Mouse (Mus musculus): ENCODE results near the gene Tef.

Tef gene

GRCm38 (mm10) chr15:81828426-81829207 is 26.4 kb downstream of the Tef start:
- no peak for DNase-seq (ENCODE audit: low read depth, low spot score)

- DNase-seq (ENCODE audit: low read depth, low spot score) = no peak
Observed at GRCm38 (mm10) chr15:81829208-81829580, 27.0 kb downstream of the Tef start.

DNA sequence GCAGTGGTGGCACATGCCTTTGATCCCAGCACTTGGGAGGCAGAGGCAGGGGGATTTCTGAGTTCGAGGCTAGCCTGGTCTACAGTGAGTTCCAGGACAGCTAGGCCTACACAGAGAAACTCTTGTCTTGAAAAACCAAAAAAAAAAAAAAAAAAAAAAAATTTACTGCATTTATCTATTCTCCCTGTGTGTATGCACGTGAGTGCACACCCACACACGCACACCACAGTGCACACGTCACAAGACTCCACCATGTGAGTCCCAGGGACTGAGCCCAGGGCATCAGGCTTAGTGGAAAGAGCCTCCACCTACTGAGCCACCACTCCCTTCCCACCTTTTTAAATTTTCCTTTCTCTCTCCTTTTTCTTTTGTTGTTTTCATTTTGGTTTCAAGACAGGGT is 28.3 kb downstream of the Tef start:
- DNase-seq (ENCODE audit: low read depth, low spot score) = no peak

DNA sequence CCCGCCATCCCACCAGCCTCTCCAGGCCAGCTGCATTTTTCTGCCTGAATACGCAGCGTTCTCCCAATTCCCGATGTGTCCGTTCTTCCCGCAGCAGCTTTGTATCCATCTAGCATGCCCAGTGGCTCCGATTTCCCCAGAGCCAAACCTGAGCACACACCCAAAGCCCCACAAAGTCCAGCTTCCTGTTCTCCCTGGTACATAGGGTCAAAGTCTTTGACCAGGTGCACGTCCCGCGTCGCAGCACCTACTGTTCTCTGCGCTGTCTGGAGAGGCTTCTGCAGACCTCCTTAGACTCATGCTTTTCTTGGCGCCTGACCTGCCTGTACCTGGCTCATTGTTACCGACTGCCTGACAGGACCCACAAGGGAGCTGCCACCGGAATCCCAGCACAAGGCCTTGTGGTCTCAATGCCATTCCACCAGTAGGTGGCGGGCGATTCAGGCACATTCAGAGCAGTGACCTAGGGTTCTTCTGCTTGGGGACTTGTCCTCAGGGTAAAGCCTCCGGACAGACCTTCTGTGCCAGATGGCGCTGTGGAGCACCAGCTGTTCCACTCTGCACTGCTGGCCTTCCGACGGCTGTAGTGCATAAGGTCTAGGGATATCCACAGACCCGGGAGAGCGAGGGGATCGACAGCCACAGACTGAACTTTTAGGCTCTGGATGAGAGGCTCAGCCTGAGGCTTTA is 29.1 kb downstream of the Tef start:
- DNase-seq (ENCODE audit: low read depth, low spot score) = peak; percentile 91

GRCm38 (mm10) chr15:81832219-81832618 is 30.0 kb downstream of the Tef start:
- DNase-seq (ENCODE audit: low read depth, low spot score) = no peak

DNA sequence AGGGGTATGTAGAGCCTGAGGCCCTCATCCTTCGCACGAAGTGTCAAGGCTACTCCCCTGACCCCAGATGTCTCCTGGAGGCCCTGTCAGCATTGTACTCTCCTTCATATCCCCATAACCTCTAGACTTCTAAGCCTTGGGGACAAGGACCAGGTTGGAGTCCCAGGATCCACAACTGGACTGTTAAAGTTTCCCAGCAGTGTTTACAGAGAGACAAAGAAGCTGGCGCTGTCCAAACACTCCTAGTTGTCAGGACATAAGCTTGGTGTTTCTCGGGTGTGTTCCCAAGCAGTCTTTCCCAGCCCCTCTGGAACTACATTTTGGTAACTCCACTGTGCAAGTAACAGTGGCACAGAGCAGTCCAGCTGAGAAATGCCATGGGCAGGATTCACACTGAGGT is 31.3 kb downstream of the Tef start:
- DNase-seq (ENCODE audit: low read depth, low spot score) = no peak

GRCm38 (mm10) chr15:81834171-81834841 is 32.1 kb downstream of the Tef start:
- DNase-seq (ENCODE audit: low read depth, low spot score) = no peak

GRCm38 (mm10) chr15:81835007-81835880 is 33.0 kb downstream of the Tef start:
- no peak for DNase-seq (ENCODE audit: low read depth, low spot score)

DNA sequence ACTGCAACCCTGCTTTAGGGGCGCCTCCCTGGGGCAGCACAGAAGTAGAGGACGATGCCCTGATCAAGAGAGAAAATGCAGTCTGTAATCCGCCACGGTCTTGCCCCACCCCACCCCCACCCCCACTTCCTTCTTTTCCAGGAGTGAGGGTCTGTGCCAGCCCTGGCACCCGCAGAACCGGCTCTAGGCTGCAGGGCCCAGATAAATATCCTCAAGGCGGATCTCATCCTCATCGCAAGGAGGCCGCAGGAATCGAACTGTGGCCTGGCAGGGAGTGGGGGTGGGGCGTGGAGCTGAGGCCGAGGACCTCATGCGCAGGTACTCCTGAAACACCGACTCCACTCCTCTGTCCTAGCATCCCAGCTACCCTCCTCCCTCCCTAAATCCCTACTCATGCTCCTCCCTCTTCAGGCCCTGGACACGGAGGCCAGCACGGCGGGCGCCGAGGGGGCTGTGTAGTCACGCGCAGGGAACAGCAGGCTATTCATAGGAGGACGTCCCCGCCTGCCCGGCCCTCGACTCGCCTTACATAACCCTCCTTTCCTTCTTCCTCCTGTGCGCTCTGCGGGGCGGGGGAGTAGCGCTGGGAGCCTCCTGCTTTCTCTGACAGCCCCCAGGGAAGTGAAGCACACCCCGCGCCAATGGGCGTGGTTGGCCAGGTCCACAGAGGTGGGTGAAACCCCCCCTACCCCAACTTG is 34.1 kb downstream of the Tef start:
- no peak for DNase-seq (ENCODE audit: low read depth, low spot score)

GRCm38 (mm10) chr15:81836966-81837920 is 35.0 kb downstream of the Tef start:
- no peak for DNase-seq (ENCODE audit: low read depth, low spot score)

DNA sequence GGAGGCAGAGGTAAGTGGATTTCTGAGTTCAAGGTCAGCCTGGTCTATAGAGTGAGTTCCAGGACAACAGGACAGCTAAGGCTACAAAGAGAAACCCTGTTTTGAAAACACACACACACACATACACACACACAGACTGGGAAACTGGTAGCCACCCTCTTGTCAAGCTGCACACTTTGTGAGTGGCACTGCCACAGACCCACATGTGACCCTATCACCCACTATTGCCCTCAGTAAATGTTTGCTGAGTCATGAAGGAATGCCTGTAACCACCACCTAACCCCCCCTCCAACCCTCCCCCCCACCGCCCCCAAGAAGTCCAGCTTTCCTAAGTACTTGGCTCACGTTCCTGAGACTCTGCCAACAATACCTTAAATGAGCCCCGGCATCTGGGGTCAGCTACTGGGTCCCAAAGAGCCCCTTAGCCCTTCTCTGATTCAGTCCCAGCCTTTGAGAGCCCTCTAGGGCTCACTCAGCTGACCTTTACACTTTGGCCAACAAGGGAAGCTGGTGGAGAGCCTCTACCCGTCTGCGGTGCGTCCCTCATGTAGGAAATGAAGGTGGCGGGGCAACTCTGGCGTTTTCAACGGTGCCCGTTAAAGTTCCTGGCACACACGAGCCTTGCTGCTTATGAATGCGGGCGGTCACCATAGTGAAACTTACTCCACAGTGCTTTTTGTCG is 36.5 kb downstream of the Tef start:
- no peak for DNase-seq (ENCODE audit: low read depth, low spot score)

DNA sequence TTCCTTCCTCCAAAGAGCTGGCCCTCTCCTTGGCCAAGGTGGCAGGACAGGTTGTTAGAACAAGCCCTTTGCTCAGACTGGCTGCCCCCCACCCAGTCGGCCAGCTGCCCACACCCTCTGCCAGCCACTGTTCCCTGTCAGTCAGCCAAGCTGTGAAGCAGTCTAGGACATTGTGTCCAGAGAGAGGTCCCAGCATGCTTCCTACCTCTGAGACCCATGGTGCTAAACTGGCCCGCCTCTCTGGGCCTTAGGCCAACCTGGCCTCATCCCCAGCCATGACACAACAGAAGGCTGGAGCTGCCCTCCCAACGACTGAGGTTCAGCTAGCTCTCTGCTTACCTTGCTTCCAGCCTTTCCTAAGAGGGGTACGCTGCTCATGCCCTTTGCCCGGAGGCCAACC is 37.4 kb downstream of the Tef start:
- no peak for DNase-seq (ENCODE audit: low read depth, low spot score)

GRCm38 (mm10) chr15:81840306-81840705 is 38.1 kb downstream of the Tef start:
- DNase-seq (ENCODE audit: low read depth, low spot score) = no peak

DNA sequence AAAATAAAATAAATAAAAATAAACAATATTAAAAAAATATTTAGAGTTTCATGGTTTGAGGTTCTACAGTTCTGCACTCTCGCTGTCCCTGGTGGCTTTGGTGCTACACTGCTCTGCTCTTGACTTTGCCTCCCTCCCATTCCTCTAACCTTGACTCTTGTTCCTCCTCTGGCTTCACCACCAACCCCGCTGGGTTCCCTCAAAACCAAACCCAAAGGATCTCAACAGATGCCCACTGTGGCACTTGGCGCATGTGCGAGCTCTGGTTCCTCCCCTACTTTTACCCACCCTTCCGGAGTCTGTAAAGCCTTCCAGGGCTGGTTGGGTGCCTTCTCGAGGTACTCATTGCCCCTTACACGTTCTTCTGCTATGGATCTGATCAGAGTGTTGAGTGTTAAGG is 40.1 kb downstream of the Tef start:
- no peak for DNase-seq (ENCODE audit: low read depth, low spot score)

- DNase-seq (ENCODE audit: low read depth, low spot score) = no peak
Observed at GRCm38 (mm10) chr15:81845033-81845625, 42.9 kb downstream of the Tef start.

DNA sequence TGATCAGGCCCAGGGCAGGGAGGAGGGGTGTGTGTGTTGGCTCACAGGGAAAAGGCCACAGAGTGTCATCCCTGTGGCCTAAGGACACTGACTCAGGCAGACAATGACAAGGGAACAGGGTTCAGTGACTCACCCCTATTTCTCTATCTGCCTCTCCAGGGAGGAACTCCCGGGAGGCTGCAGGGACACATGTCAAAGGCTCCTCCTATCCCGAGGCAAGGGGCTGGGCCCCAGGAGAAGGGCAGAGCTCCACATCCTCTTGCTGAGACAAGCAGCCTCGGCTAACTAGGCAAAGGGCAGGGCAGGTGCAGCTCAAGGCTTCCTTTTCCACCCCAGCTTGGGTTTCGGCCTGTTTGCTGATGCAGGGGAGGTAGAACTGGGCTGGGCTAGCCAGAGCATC is 43.5 kb downstream of the Tef start:
- no peak for DNase-seq (ENCODE audit: low read depth, low spot score)

DNA sequence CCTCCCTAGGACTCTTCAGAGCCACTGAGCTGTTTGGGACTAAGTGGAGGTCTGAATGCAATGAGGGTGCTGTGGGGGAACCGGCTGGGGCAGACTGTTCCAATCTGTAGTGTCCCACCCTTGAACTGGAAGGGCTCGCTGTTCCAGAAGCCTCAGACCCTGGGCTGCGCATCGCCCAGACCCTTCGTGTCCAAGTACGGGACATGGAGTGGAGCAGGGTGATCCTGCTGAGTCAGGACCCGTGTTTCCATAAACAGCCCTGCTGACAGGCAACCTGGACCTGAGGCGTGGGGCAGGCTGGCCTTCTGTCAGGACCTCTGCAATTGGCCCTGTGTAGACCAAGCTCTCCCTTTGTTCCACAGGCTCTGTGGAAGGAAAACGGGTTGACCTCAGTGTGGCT is 44.5 kb downstream of the Tef start:
- no peak for DNase-seq (ENCODE audit: low read depth, low spot score)

GRCm38 (mm10) chr15:81847161-81847560 is 44.9 kb downstream of the Tef start:
- no peak for DNase-seq (ENCODE audit: low read depth, low spot score)

- no peak for DNase-seq (ENCODE audit: low read depth, low spot score)
Observed at GRCm38 (mm10) chr15:81847861-81848260, 45.6 kb downstream of the Tef start.

Measured in WW6 (cell line).